16 mouse cellular contexts compared by ENCODE assay signal in genomic region chr6:53812242-53812641, GRCm38 (mm10). TPM values are rescaled to one million over a fixed set of nuclear protein-coding genes. Genes with fewer than 3 reads are reported as not detected.
A peak's percentile ranks its signal among the peaks of the same experiment; 100 is the strongest.
DNase-seq lines count a peak whose midpoint lies in the region; ATAC-seq and TF ChIP-seq lines count a peak whose summit lies in the region.
"Had no signal": no experiment of that assay in that cellular context is flagged by ENCODE, and none has a peak within 500 bp of the region (broad histone marks: within the 10 kb centered on the region; RNA-seq: fewer than 3 reads in every experiment).

No protein-coding gene starts in this region.

- H3K27ac ChIP-seq in forebrain, embryonic 14.5 days (ENCODE audit: low read depth, low read length): no peak overlapping the region
- H3K27ac ChIP-seq in forebrain, embryonic 13.5 days: no peak overlapping the region
- no peak overlapping the region for H3K27ac ChIP-seq in kidney, adult 2 months (ENCODE audit: insufficient read depth, low read depth, low read length)
- H3K27ac ChIP-seq: embryonic facial prominence, embryonic 15.5 days; kidney, embryonic 15.5 days; liver, embryonic 14.5 days had no signal

- H3K36me3 ChIP-seq in forebrain, embryonic 14.5 days (ENCODE audit: control insufficient read depth, insufficient read depth, low read length): no peaks in the 10 kb centered on the region
- H3K36me3 ChIP-seq in forebrain, embryonic 13.5 days (ENCODE audit: poor library complexity, severe bottlenecking): no peaks in the 10 kb centered on the region
- H3K36me3 ChIP-seq in kidney, adult 2 months (ENCODE audit: control insufficient read depth, insufficient read depth, low read length): no peaks in the 10 kb centered on the region
- H3K36me3 ChIP-seq: embryonic facial prominence, embryonic 15.5 days had no signal

- TF ChIP-seq CTCF in kidney, adult 2 months (conservative IDR thresholded peaks at IDR 0.05; ENCODE audit: insufficient read depth, insufficient read length, low read depth, low read length): peak; percentile 33; the same call in 1 of the 2 replicates

- H3K9me3 ChIP-seq in forebrain, embryonic 14.5 days (replicated peaks; ENCODE audit: control insufficient read depth, low read length): no peaks in the 10 kb centered on the region
- H3K9me3 ChIP-seq in forebrain, embryonic 13.5 days (replicated peaks): no peaks in the 10 kb centered on the region
- H3K9me3 ChIP-seq: embryonic facial prominence, embryonic 15.5 days; kidney, embryonic 15.5 days had no signal

- DNase-seq in forebrain, embryonic 14.5 days (ENCODE audit: low spot score): peak; percentile 14
- DNase-seq in kidney, adult 2 months: no peak
- no peak for DNase-seq in kidney, postnatal 36 days
- peak; percentile 21 for DNase-seq in lung, postnatal 10 days
- no peak for DNase-seq in lung, postnatal 25 days (ENCODE audit: low spot score)
- no peak for DNase-seq in thymus, postnatal 0 days (ENCODE audit: low spot score)
- DNase-seq in right cerebral cortex, postnatal 14 days: no peak
- DNase-seq: cerebellum, adult 11-12 months; heart, adult 18-20 months; heart, postnatal 14 days had no signal

- 0 out of 2 replicates have a peak, but pooled peaks cover 3% of the 10 kb centered on the region for H3K27me3 ChIP-seq in forebrain, embryonic 14.5 days (replicated peaks; ENCODE audit: control insufficient read depth, insufficient read depth, low read length)
- peaks cover 7% of the 10 kb centered on the region for H3K27me3 ChIP-seq in forebrain, embryonic 13.5 days
- H3K27me3 ChIP-seq in kidney, adult 2 months (replicated peaks; ENCODE audit: control insufficient read depth, insufficient read depth, low read length): no peaks in the 10 kb centered on the region
- H3K27me3 ChIP-seq: kidney, embryonic 15.5 days; Patski had no signal

- WGBS in forebrain, embryonic 14.5 days: 62% methylated on average over 3 of the region's 3 CpGs
- WGBS in forebrain, embryonic 13.5 days: 54% methylated on average over 3 of the region's 3 CpGs
- WGBS in kidney, adult 2 months: 73% methylated on average over 3 of the region's 3 CpGs

- no peak overlapping the region for H3K4me2 ChIP-seq in forebrain, embryonic 14.5 days (ENCODE audit: low read length)
- H3K4me2 ChIP-seq in forebrain, embryonic 13.5 days: no peak overlapping the region
- H3K4me2 ChIP-seq: embryonic facial prominence, embryonic 15.5 days; kidney, embryonic 15.5 days had no signal

- TF ChIP-seq POLR2A in kidney, adult 2 months (IDR thresholded peaks at IDR 0.05; ENCODE audit: low read depth, low read length): no peak

- H3K9ac ChIP-seq in forebrain, embryonic 14.5 days (ENCODE audit: low read length): no peak overlapping the region
- no peak overlapping the region for H3K9ac ChIP-seq in forebrain, embryonic 13.5 days
- H3K9ac ChIP-seq: embryonic facial prominence, embryonic 15.5 days; kidney, embryonic 15.5 days; liver, embryonic 14.5 days had no signal

- H3K4me3 ChIP-seq in forebrain, embryonic 14.5 days (ENCODE audit: low read depth, low read length): no peak overlapping the region
- H3K4me3 ChIP-seq in forebrain, embryonic 13.5 days: no peak overlapping the region
- H3K4me3 ChIP-seq in kidney, adult 2 months (ENCODE audit: insufficient read depth, low read depth, low read length): no peak overlapping the region
- H3K4me3 ChIP-seq: embryonic facial prominence, embryonic 15.5 days; kidney, embryonic 15.5 days had no signal

- H3K4me1 ChIP-seq in forebrain, embryonic 14.5 days (ENCODE audit: control insufficient read depth, insufficient read depth, low read length): no peaks in the 10 kb centered on the region
- no peaks in the 10 kb centered on the region for H3K4me1 ChIP-seq in forebrain, embryonic 13.5 days
- 0 out of 2 replicates have a peak, but pooled peaks cover 4% of the 10 kb centered on the region for H3K4me1 ChIP-seq in kidney, adult 2 months (ENCODE audit: control insufficient read depth, insufficient read depth, low read length)

- ATAC-seq in forebrain, embryonic 14.5 days: no peak
- ATAC-seq in forebrain, embryonic 13.5 days: no peak
- ATAC-seq: midbrain, embryonic 16.5 days; Patski had no signal

RNA-seq across cellular contexts. Expression of gene Tril, which starts 8.4 kb away (rescaled TPM):
- polyA plus RNA-seq in forebrain, embryonic 14.5 days (2014; fragmentation: Nextera tagmentation; extraction: Ambion mirVana): 3.9 and 5.1 TPM in 2 replicates
- polyA plus RNA-seq in forebrain, embryonic 13.5 days (2015; fragmentation: Nextera tagmentation; extraction: Ambion mirVana): 5.6 and 6.3 TPM in 2 replicates
- 17.3 and 18.9 TPM in 2 replicates for polyA plus RNA-seq in kidney, adult 2 months (2012; rRNA removed)
- polyA plus RNA-seq in thymus, postnatal 0 days (2015; fragmentation: Nextera tagmentation; extraction: Ambion mirVana): 1.9 and 2.0 TPM in 2 replicates

Comparison
In these comparisons a context has a peak if more than half of its experiments do, and no peak if none do; other contexts are left out.
1. DNase-seq: peak in forebrain, embryonic 14.5 days (single experiment) and lung, postnatal 10 days (single experiment); none in kidney, adult 2 months (single experiment), kidney, postnatal 36 days (0 of 2), lung, postnatal 25 days (single experiment), thymus, postnatal 0 days (single experiment) and right cerebral cortex, postnatal 14 days (single experiment).